Mouse (Mus musculus) spleen, postnatal 36 days (tissue): Measurements from ENCODE around the gene Gm11549.
A peak's percentile ranks its signal among the peaks of the same experiment; 100 is the strongest.

Experiments used
- DNase-seq, 2 experiments: peaks; one replicate each; pipeline ENCODE4 v3.0.0; 2022; ENCODE audit warnings: low spot score in 2 of 2, mixed read lengths in 1 of 2

The Gm11549 gene

DNA sequence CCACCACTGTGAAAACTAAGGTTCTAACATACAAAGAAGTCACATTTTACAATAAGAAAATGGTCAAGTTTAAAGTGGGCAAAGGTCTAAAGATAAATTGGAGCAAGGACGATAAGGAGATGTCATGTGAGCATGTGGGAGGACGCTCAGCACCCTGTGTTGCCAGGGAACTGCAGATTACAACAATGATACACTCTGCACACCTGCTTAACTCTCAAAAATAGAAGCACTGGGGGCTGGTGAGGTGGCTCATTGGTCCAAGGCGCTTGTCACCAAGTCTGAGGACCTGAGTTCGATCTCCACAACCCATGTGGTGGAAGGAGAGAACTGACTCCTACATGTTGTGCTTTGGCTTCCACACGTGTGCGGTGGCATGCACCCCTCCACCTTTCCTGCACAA lies 10.1 kb downstream of the Gm11549 start:
- no peak for DNase-seq

DNA sequence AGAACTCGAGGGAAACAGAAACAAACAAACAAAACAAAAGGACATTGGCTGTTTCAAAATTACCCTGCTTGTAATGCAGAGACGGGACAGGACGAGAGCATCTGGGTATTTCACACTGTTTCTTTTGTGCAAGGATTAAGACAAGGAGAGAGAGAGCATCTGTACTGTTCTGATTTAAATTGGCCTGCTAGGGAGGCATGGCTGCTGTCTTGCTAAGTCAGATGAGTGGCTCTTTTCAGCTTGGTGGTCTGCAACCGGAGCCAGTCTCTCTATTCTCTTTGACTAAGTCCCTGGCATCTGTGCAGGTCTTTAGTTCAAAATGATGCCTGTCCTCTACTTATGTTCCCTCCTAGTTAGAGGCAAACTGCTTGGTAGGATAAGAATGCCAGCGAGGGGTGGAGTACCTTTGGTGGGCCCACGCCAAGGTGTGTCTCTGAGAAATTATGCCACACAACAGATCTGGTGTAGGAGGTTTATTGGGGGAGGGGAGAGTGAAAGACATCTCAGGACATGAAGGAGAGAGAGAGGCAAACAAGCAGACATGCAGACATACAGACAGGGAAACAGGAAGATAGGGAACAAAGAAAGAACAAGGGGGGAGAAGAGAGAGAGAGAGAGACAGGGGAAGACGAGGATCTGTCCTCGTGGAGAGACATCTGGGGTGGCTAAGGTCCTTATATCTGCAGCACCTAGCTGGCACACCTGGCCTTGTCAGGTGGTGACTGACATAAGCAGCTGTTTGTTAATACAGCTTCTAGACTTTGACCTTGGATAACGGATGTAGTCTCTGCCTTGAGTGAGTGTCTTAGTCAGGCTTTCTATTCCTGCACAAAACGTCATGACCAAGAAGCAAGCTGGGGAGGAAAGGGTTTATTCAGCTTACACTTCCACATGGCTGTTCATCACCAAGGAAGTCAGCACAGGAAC lies 15.5 kb downstream of the Gm11549 start:
- no peak for DNase-seq

DNA sequence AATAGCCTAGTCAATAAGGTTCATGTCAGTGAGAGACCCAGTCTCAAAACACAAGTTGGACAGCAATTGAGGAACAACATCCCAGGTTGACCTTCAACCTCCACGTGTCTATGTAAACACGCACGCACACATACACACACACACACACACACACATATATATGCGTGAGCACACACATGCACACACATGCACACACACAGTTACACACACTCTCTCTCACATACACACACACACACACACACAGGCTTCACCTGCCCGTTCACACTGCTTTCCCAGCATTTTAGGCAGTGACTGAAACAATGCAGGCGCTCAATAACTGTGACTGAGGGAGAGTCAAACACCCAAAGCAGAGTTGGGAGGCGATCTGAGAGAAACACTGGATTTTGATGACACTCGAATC lies 16.3 kb downstream of the Gm11549 start:
- no peak for DNase-seq

DNA sequence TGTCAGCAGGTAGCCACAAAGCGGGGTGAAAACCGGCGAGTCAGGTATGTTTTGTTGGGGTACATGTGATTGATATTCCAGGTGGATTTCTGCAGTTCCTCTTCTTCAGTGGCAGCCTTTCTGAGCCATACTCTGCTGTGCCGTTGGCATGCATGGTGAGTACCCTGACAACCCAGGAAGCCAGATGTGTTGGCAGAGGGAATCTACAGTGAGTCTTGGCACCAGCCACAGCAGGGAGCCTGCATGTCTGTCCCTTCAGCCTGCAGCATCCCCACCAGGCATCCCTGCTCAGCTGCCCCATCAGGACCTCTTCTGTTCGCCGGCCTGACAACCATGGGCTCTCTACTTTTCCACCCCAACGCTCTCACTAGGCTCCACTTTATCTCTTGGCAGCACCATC lies 20.1 kb downstream of the Gm11549 start:
- DNase-seq, result no peak

DNA sequence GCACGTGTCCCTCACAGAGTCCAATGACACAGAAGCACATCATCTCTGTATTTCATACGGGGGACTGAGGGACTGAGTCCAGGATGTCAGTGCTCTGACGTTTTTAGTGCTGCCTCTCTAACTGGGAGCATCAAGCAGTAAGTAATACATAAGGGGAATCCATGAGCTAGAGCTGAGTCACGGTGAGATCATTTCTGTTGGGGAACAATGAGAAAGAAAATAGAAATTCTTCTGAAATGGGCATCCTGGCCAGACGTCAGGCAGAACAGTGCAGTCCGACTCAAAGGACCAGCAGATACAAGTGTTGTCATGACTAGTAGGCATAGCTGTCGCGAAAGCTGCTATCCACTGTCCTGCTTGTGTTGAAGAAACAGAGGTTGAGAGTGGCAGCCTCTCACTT lies 20.6 kb downstream of the Gm11549 start:
- no peak for DNase-seq

DNA sequence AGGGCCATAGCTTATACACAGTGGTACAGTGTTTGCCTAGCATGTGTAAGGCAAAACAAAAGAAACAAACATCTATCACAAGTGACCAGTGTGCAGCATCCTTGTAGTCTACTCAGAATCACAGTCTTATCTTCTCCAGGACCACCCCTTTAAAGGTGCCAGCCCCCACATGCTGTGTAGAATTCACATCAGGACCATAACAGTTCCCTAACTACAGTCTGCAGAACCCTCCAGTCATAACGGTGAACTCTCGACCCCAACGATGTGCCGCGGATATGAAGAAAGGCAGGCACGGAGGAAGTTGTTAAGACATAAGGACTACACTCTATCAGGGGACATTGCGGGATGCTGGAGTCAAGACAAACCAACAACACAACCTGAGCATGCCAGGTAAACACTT lies 22.2 kb downstream of the Gm11549 start:
- no peak for DNase-seq

DNA sequence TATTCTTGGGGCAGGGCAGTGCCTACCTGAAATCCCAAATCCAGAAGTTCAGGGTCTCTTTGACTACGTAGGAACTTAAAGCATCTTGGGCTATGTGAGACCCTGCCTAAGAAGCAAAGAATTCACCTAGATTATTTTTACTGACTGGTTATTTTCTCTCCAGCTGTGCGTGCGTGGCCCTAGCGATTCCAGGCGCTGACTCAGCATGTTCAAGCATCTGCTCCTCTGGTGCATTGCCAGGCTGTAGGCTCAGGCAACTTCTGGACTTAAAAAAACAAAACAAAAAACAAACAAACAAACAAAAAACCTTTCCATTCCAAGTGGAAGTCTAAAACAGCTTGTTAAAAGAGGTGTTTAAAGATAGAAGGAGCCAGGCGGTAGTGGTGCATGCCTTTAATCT lies 23.4 kb downstream of the Gm11549 start:
- no peak for DNase-seq

DNA sequence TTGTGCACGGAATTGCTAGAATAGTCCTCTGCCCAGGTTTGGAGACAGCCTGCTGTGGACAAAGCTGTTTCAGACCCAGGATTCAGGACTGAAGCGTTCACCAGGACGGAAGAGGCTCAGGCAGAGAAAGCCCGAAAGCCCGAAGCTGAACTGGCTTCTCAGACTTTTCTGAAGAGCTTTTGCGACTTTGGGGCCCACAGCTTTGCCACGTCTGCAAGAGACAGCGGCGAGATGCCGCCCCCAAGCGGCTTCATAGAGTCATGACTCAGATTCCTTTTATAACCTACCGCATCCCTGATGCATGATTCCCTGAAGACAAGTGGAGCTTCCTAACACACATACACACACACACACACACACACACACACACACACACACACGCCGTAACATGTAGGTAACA lies 24.9 kb downstream of the Gm11549 start:
- DNase-seq, result peak; percentile 5 to 18

DNA sequence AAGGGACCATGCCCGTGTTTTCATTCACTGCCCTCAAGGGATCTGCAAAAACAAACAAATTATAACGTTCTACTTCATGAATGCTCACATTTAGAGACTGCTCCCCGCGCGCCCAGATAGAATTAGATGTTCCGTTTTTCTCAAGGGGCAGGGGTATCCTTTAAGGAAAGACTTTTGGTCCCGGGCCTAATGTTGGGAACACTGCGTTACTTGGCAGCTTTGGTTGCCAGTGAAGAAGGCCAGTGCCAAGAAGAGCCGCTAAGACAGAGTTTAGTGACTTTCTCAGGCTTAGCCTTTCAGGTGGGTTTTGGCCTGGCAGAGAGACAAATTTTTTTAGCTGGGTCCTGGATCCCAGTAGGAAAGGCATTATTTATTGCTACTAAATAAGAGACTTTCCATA lies 25.3 kb downstream of the Gm11549 start:
- DNase-seq, result no peak

DNA sequence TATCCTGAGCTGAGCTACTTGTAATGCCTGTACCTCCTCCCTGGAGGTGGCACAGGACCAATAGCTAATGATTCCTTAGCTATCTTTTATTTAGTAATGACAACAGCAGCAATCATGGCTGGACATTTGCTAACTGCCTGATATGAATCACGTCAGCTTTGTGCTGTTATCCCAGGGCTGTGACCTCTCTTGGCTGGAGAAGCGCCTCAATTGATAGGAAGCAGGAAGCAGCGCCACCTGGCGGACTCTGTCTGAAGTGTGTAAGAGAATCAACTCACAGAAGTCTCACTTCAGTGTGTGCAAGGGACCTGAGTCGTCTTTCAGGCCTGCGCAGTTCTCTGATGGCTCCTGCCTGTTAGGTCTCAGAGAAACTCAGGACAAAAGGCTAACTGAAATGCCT lies 26.2 kb downstream of the Gm11549 start:
- peak; percentile 43 to 63 for DNase-seq

DNA sequence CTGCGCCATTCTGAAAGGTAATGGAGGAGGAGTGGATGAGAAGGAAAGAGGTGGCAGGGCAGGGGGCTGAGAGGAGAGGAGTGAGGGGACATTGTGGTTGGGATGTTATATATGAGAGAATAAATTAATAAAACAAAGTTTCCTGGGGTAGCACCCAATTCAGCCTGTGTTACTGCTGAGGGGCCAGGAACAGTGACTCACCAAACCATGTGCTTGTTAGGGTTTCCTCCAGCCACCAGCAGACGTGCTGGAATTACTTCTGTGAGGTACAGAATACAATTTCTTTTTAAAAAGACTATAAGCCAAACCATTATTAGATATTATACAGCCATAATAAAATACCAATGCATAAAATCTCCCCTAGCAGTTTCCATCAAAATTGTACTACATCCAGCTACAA lies 27.0 kb downstream of the Gm11549 start:
- no peak for DNase-seq

DNA sequence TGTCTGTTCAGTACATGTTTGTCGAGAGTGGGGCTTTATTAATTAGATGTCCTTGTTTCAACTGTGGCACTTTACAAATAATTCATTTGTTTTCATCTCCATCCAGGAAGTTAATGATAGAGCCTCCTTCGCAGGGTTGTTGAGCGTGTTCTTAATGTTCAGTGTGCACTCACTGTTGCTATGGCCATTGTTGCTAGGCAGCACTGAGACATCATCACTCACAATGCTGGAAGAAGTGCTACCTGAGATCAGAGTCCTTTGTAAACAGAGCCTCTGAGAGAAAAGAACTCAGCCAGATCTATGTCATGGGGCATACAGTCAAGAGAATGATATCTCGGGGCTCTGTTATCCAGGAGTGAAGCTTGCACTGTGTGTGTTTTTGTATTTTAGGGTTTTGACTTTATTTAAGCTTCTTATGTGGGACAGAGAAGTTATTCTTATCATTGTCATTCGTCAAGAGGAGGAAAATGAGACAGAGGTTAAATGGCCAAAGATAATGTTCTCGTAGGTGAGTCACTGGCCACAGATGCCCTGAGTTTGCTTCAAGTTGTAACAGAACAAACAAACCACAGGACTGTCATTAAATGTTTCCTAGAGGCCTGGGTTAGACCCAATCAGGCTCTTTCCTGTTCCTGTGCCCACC lies 27.9 kb downstream of the Gm11549 start:
- no peak for DNase-seq

DNA sequence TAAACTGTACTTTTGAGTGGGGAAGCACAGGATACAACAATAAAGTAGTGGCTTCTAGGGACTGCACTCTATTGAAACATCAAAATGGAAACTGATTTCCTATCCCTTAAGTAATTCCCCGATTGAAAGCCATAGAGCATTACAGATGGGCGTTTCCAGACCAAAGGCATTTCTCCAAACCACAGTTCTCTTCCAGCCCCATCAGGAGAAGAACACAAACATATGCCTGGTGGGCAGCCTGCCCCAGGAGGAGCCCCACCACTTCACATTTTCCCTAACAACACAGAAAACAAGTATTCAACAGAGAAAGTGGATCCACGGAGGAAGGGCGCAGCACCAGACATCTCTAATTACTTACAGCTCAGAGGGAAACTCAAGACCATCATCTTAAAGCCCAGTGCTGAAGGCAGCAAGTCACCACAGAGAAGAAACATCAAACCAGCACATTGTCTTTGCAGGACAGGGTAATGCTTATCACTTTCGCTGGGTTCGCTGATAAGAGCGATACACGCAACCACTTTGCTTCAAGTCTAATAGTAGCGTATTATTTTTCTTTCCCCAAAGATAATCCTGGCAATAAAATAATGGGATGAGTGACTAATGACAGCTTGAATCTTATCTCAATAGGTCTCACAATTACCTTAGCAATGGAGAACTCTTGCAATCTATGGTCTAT lies 28.8 kb downstream of the Gm11549 start:
- no peak for DNase-seq

DNA sequence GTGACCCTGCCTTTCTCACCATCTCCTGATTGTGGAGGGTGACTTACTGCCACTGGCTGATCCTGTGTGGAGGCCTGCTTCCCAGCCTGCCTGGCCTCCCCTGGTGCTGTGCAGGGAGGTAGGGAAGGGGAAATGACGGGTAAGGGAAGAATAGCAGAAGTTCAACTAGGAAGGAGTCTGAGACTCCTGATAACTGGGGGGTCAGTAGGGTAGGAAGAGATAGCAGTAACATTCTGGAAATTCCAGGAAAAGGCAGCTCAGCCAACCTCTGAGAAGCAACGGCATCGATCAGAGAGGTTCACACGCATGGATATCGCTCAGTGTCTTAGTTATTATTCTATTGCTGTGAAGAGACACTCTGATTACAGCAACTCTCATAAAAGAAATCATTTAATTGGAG lies 30.1 kb downstream of the Gm11549 start:
- DNase-seq, result no peak

DNA sequence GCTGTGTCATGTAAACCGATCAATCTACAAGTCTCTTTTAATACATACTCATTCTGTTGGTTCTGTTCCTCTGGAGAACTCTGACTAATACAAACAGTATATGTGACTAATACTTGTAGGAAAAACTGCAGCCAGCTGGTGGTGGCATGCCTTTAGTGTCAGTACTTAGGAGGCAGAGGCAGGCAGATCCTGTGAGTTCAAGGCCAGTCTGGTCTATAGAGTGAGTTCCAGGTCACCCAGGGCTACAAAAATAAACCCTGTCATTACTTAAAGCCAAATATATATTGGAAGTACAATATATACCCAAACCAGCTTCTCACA lies 32.1 kb downstream of the Gm11549 start:
- no peak for DNase-seq

DNA sequence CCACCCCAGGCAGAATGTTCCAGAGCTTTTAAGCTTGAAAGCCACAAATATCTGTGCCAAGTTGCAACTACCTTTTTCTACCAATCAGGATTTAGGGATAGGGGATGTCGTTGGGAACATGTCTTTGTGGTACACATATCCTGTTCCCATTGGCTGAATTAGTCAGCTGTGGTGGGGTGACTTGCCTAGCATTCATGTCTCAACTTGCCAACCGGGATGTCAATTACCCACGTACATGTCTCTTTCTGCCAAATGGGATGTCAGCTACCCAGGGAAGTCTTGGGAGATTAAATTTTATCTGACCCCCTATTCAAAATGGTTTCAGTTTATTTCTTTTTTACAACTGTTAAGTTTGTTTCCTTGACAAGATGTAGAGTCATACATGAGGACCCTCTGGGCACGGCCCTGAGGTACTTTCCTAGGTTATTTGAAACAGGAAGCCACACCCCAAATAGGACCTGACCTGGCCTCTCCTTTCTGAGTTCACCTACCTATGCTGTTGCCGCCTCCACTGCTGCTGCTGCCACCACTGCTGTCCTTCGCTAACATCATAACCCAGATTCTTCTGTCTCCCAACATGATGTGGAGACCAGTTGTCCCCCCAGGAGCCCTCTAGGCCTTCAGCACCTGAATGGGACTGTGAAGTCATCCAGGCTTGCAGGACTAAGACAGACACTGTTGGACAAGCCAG lies 32.6 kb downstream of the Gm11549 start:
- no peak for DNase-seq

DNA sequence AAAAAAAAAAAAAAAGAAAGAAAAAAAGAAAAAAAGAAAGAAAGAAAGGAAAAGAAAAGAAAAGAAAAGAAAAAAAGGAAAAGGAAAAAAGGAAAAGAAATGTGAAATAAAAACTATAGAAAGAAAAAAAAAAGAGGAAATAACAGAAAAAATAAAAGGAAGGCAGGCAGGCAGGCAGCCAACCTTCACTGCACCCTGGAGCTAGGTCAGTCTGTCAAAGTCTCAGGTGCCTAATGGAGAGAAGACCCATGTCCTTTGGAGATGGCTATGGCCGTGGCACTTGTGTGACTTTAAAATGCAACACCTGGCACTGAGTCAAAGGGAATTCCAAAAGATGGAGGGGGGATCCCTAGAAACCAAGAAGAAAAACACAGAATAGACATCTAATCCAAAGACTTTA lies 33.2 kb downstream of the Gm11549 start:
- no peak for DNase-seq

DNA sequence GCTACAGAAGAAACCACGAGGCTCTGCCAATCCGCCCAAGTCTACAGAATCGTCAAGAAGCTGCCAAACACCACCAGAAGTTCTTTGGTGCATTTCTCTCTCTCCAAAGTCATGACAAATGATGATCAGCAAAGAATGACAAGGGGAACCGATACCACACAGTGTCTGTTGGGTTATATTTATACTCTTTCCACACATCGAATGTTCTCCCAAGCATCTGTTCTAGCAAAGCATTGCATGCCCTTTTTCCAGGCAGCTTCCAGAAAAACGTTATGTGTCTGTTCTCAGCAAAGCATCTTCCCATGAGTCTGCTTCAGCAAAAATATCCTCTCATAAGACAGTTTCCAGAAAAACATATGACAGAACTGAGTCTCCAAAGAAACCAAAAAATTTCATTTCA lies 34.7 kb downstream of the Gm11549 start:
- DNase-seq, result no peak

DNA sequence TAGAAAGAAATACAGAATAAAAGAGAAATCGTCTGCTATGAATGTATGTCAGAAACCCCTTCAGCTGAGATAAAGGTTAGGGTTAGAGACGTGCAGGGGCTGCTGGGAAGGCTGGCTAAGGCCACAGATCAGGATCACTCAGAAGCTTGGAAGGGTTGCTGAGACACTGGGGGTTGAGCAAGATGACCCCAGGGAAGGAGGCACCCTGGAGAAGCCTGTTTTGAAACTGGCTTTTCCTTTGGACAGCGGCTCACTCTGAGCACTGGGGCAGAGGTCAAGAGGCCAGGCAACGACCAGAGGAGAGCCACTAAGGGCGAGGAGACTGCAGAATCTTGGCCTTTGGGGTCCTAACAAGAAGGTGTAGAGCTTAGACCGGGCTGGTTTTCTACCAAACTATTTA lies 35.4 kb downstream of the Gm11549 start:
- DNase-seq, result no peak

DNA sequence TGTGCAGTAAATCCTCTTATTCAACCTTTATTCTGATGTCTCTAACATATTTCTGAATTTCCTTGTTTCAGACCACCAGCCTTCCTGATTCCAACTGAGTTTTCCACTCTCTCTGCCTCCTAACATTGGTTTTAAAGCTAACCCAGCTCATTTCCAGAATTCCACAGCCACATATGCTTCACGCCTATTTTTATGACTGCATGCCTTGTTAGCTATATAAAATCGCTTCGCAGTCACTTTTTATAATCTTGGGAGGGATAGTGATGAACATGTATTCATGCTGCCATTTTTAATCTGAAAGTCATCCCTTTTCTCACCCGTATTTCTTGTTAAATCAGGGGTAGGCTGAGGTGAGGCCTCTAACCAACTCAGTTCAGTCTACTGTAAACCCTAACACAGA lies 37.3 kb downstream of the Gm11549 start:
- no peak for DNase-seq

DNA sequence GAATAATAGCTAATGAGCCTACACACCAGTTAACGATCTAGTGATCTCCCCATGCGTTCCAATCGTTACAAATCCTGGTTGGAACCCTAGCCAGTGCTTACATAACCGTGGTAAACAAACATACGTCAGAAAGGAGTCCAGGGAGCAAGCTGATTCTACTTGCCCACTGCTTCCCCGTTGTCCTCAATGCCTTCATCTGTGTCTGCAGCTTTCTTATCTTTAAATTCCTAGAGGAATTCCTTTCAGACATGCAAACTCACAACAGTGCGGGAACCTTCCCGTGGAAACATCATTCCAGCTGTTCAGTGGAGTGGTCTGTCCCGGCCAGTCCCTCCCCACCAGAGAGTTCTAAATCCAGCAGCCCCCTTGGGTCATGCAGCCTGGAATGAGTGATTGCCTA lies 38.7 kb downstream of the Gm11549 start:
- no peak for DNase-seq

DNA sequence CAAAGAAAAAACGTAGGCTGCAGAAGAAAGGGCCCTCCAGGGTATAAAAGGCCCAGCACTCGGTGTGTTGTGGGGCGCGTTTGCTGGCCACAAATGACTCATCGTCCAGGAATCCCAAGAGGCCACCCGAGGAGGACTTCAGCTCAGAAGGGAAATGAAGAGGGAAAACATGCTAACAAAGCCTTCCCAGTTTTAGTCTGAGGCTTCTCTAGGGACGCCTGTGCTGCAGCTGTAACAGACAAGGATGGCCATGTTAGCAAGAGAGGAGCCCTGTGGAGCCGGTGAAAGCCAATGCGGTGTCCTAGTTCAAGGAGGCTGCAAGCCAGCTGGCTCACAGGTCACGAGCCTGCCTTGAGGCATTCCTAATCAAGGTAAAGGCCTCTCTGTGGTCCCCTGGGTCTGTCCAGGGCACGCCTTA lies 39.8 kb downstream of the Gm11549 start:
- no peak for DNase-seq
